Mouse (Mus musculus) left cerebral cortex, postnatal 36 days (tissue): ENCODE results near the gene B4galt1. TPM values are rescaled to one million over a fixed set of nuclear protein-coding genes. Genes with fewer than 3 reads are reported as not detected.

ENCODE experiments used
- DNase-seq, 2 experiments: peaks; one replicate each; pipeline ENCODE4 v3.0.0; 2021 to 2022; ENCODE audit warnings: low spot score in 2 of 2, mixed read lengths in 1 of 2
- intact Hi-C: fragments of 180-260 bp; cut with DNase I; formaldehyde crosslinking; loops from one replicate; pipeline ENCODE4 v1.15.1; 2025
- total RNA-seq, 2 experiments: library from RNA; stranded (reverse); gene quantifications; 2 replicates each; pipeline ENCODE4 v1.2.3; 2021

The B4galt1 gene
- total RNA-seq, 2 experiments from 2014 or later = 4.1 to 5.1 TPM

GRCm38 (mm10) chr4:40846143-40846931 is 7.5 kb downstream of the B4galt1 start:
- intact Hi-C loops = no loop called here
- DNase-seq = no peak

GRCm38 (mm10) chr4:40844811-40845751 is 8.7 kb downstream of the B4galt1 start:
- intact Hi-C loops = no loop called here
- no peak for DNase-seq

- no peak for DNase-seq
- intact Hi-C loops = no loop called here
Observed at GRCm38 (mm10) chr4:40844251-40844721, 9.5 kb downstream of the B4galt1 start.

- intact Hi-C loops = no loop called here
- no peak for DNase-seq
Observed at GRCm38 (mm10) chr4:40843726-40844125, 10.1 kb downstream of the B4galt1 start.

GRCm38 (mm10) chr4:40840448-40840847 is 13.4 kb downstream of the B4galt1 start:
- intact Hi-C loops = no loop called here
- DNase-seq = no peak

GRCm38 (mm10) chr4:40839251-40839650 is 14.6 kb downstream of the B4galt1 start:
- intact Hi-C loops = no loop called here
- no peak for DNase-seq

- intact Hi-C loops = no loop called here
- no peak for DNase-seq
Observed at GRCm38 (mm10) chr4:40837451-40838285, 16.1 kb downstream of the B4galt1 start.

DNA sequence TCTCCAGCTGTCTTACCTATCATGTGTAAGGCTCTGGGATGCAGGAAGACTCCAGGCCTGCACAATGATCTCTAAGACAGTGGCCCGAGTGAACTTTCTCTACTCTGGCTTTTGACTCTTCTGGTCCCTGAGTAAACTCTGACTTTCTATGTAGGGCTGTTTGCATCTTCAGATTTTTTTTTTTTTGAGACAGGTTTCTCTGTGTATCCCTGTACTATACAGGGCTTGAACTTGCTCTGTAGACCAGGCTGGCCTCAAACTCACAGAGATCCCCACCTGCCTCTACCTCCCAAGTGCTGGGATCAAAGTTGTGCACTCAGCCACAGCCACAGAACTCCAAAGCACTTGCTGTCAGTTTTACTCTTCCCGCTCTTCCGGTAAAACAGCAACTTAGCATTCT is 16.8 kb downstream of the B4galt1 start:
- intact Hi-C loops = no loop called here
- DNase-seq = no peak

GRCm38 (mm10) chr4:40834872-40835271 is 18.9 kb downstream of the B4galt1 start:
- intact Hi-C loops = no loop called here
- DNase-seq = no peak

- no peak for DNase-seq
- intact Hi-C loops = no loop called here
Observed at GRCm38 (mm10) chr4:40834232-40834786, 19.5 kb downstream of the B4galt1 start.

GRCm38 (mm10) chr4:40833381-40834231 is 20.2 kb downstream of the B4galt1 start:
- no peak for DNase-seq
- intact Hi-C loops = no loop called here

DNA sequence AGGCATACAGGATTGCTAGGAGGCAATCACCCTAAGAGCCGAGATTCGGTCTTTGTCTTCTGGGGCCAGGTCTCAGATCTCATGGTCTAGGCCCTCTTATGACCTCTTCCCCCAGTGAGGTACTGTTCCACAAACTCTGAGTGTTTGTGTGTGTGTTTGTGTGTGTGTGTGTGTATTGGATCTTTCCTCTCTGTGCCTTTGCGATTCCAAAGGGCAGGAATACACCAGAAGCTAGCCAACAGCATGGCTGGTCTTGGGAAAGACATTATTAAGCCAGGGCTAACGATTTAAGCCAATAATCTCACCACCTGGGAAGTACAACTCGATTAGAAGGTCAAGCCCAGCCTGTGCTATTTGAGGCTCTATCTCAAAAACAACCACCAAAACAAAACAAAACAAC is 23.3 kb downstream of the B4galt1 start:
- intact Hi-C loops = no loop called here
- DNase-seq = no peak

DNA sequence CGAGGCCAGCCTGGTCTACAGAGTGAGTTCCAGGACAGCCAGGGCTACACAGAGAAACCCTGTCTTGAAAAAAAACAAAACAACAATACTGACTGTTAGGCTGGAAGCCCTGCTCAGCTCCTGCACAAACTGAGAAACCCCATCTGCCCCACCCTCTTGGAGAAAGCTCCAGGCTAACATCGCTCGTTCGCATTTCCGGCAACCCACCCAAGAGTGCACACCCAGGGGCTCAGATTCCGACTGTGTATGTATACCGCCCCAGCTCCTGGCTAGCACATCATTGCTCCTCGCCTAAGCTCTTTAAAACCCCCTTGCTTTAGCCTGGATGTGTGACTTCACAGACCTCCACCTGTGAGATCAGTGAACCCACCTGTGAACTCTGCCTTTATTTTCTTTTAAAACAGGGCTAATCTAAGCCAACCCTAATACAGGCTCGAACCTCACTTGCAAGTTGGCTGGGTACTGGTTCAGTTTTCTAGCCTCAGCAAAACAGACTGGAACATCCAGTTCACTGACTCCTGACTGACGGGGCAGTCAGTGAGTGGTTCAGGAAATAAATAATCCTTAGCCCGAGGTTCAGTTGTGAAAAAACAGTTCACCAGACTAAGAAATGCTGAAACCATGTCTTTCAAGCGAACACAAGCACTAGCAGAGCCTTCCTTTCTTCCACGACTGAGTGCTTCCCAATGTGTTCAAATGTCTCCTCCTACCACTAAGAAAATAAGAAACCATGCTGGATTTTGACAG is 24.0 kb downstream of the B4galt1 start:
- intact Hi-C loops = no loop called here
- no peak for DNase-seq

GRCm38 (mm10) chr4:40828910-40829309 is 24.9 kb downstream of the B4galt1 start:
- intact Hi-C loops = no loop called here
- no peak for DNase-seq

DNA sequence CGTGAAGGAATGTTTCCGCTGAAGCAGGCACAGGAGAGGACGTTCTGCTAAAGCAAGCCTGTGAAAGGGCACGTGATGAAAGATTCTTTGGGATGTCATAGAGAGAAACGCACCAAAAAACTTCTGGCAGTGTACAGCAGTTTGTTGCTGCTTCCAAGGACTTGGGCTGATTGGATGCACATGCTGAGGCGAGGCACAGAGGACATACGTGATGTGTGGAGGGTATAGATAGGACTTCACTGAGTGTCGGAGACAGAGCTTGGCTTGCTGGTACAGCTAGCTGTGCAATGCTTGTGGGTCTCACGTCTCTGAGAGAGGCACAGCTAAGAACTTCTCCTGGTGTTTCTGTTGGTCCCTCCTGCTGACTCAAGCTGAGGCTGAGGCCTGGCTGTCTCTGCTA is 25.9 kb downstream of the B4galt1 start:
- DNase-seq = no peak
- intact Hi-C loops = no loop called here

DNA sequence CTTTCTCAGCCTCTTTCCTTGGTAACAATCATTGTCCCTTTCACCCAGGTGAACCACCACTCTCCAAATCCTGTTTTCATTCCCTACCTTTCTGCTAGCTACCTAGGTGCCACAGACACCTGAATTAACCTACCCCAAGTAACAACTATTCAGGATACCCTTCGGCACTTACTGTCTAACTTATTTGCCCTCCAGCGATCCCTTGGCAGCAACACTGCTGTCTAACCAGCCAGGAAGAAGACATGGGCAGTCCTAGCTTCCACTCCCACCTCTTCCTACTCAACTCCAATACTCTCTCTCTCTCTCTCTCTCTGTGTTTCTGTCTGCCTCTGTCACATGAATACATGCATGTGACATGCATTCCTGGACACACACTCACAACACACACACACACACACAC is 27.0 kb downstream of the B4galt1 start:
- no peak for DNase-seq
- intact Hi-C loops = no loop called here

- intact Hi-C loops = no loop called here
- DNase-seq = no peak
Observed at GRCm38 (mm10) chr4:40825981-40826380, 27.8 kb downstream of the B4galt1 start.

- DNase-seq = no peak
- intact Hi-C loops = no loop called here
Observed at GRCm38 (mm10) chr4:40825146-40825545, 28.7 kb downstream of the B4galt1 start.
